Mouse (Mus musculus): ENCODE measurements around the gene Map3k3. TPM values are rescaled to one million over a fixed set of nuclear protein-coding genes. Genes with fewer than 3 reads are reported as not detected.
A peak's percentile ranks its signal among the peaks of the same experiment; 100 is the strongest.

Gene Map3k3
- total RNA-seq, 1 experiment from 2014 or later, result 105 TPM

- ATAC-seq (replicated peaks; ENCODE audit: insufficient number of reproducible peaks, low FRiP score, low TSS enrichment, poor library complexity, severe bottlenecking), result no peak
Measured at GRCm38 (mm10) chr11:106154770-106155169, 70.4 kb downstream of the Map3k3 start.

DNA sequence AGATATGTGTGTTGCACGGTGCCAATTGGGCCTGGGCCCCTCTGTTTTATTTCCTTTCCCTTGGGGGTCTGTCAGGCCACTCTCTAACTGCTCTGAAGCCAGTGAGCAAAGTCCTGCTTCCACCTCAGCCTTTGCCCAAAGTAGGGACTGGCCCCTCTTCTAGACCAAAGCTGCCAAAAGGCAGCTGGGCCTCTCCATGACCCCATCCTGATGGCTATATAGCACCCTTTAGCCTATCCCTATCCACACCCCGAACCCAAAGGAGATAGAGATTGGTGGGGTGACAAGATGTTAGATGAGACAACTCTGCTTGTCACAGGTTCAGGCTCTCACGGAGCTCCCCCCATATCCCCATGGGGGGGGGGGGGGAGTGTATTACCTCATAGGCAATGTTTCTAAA, 71.3 kb downstream of the Map3k3 start:
- ATAC-seq (replicated peaks; ENCODE audit: insufficient number of reproducible peaks, low FRiP score, low TSS enrichment, poor library complexity, severe bottlenecking), result no peak

GRCm38 (mm10) chr11:106156257-106156656, 71.8 kb downstream of the Map3k3 start:
- ATAC-seq (replicated peaks; ENCODE audit: insufficient number of reproducible peaks, low FRiP score, low TSS enrichment, poor library complexity, severe bottlenecking), result no peak

DNA sequence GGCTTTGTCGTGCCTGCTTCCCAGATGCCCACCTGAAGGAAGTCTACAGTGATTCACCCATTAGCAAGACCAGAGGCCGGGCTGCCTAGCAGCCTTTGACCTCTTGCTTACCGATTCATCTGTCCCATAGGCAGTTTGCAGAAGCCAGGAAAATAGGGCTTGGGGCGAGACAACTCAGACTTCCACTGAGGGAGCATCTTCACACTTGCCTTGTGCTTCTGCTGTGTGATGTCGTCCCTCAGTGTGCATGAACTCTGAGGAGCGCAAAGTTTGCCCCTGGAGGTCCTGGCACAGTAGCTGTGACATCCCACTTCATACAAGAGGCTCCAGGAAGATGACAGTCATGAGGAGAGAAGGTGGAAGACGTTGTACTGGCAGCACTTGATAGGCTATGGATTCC, 72.7 kb downstream of the Map3k3 start:
- ATAC-seq (replicated peaks; ENCODE audit: insufficient number of reproducible peaks, low FRiP score, low TSS enrichment, poor library complexity, severe bottlenecking), result no peak

DNA sequence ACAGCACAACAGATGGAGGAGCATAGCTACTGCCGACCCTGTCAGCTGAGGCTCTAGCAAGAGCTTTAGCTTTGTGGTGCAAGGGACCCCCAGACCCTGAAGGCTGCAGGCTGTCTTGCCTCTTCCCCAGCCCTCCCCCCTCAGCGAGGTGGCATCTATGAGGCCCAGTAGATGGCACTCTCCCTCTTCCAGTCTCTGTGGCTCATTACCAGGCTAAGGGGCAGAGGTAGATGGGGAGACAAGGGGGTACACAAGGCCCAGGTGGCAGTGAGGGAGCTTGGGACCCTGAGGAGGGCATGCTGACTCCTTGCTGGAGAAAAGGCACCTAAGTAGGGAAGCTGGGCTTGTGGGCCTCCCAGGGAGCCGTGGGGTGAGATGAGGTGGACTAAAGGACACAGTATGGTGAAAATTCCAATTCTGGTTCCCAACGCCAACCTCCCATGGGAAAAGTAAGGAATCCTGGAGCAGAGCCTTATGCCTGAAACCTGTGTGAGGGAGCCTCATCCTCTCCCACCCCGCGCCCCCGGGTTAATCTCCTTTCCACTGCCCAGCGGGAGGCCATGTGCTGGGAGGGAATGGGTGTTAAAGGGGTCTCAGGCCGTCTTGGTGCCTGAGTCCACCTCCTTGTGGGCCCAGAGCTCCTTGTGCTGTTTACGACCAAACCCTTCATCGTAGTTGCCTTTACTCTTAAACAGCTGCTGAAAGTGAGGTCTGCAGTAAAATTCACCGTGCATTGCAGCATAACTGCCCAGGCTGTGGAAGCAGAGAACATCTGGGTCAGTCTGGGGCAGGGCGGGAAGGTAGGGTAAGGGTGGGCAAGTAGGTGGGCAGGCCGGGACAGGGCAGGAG, 73.9 kb downstream of the Map3k3 start:
- no peak; the same call in 1 of the 2 replicates for ATAC-seq (replicated peaks; ENCODE audit: insufficient number of reproducible peaks, low FRiP score, low TSS enrichment, poor library complexity, severe bottlenecking)

- 0 out of 2 replicates have a peak, but pooled peaks have one; percentile 0 for ATAC-seq (replicated peaks; ENCODE audit: insufficient number of reproducible peaks, low FRiP score, low TSS enrichment, poor library complexity, severe bottlenecking)
Measured at GRCm38 (mm10) chr11:106158930-106159215, 74.5 kb downstream of the Map3k3 start.

DNA sequence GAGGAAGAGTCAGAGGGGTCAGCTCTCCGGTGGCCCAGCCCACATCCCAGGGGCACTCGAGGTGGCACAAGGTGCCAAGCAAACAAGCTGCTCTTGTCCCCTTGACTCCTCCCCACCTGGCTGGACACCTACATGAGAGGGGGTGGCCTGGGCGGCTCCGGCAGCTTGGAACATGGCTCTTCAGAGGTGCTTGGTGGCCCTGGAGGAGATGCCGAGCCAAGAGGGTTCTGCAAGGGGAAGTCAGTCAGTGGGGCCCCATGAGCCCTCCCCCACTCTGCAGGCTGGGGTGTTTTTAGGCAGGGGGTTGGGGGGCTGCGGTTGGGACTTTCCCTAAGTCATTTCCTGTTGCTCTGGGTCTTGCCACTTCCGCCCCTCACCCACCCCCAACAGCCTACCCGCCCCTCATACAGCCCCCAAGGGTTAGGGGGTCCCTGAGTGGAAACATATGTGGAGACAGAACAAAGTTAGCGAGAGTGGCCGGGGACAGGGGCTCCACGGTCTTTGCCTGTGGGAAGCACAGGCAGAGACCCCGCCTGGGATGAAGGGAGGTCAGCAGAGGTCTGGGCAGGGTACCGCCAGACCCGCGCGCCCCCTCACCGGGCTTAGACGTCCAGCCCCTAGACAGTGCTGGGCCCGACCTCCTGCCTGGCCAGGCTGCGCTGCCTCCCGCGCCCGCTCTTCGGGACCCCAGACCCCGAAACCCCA, 75.0 kb downstream of the Map3k3 start:
- peak; percentile 59 for ATAC-seq (replicated peaks; ENCODE audit: insufficient number of reproducible peaks, low FRiP score, low TSS enrichment, poor library complexity, severe bottlenecking)

DNA sequence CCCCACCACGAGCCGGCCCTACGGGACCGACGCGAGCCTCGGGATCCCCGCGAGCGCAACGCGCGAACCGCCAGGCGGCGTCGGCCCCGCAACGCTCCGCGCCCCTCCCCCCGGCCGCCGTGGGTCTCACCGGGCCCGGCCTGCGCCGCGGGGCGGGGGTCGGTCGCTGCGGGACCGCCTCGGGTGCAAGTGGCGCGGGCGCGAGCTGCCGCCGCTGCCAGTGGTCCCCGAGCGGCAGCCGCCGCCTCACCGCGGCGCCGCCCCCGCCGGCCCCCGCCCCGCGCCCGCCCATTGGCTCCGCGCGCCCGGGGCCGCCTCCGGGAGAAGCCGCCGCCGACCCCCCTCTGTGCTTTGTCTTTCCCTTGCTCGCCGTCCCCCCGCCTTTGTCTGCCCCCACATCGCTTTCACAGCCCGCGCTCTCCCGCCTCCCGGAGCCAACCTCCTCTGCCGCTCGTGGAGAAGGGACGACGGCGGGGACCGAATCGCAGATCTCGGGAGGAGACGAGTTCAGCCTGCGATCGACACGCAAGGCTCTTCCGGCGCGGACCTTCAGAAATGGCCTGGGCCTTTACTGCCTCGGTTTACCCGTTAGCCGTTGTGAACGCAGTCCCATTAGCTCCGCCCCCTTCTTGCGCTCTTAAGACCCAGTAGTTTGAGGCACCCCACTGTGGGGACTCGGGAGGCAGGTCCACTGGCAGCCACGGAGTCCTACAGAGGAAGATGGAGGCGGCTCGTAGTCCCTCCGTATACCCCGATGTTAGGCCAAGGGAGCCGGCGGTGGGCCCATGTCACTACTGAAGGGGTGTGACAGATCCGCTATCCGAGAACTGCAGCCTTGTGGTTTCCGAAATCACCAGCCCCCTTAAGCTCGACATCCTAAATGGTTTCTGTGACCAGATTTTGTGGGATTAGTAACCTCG, 75.8 kb downstream of the Map3k3 start:
- peak; percentile 9 for ATAC-seq (replicated peaks; ENCODE audit: insufficient number of reproducible peaks, low FRiP score, low TSS enrichment, poor library complexity, severe bottlenecking)

DNA sequence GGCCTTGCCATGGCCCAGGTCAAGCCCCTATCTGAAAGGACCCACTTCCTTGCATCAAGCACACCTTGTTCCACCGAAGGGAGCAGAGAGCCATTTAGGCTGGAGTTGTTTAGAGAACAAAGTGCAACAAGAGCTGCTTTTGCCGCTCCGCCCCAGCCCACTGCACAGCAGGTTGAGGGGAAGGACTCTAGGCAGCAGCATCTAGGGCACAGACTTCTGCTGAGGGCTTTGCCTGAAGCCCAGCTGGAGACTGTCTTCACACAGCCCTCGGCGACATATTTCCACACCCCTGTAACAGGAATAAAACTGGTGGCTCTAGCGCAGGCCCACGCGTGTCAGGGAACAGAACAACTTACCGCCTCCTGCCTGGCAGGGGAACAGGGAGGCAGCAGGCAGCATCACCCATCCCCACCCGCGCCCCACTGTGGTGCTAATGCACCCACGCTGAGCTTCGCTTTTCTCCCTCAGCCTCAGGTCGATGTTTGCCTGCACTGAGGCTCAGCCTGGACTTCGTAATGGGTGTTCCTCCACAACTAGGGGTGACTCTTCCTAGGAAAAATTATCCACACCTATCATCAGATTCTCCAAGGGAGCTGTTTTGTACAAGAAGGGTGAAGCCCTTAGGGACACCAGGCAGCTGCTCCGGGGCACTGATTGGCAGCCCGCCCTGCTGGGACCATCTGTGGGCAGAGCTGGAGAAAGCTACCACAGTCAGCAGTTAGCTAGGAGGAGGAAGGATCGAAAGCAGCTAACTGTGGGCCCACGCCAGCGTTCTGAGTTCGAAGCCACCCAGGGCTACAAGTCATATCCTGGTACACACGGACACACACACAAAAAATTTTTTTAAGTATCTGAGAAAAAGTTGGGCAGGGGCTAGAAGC, 76.7 kb downstream of the Map3k3 start, which contains the start of the genes Gm10840 and Limd2:
TSS of gene Gm10840 (plus strand) at position 10 of the 881 bp plus-strand sequence.
TSS of gene Limd2 (minus strand) at position 20 of the 881 bp plus-strand sequence.
- 0 out of 2 replicates have a peak, but pooled peaks have one; percentile 2 for ATAC-seq (replicated peaks; ENCODE audit: insufficient number of reproducible peaks, low FRiP score, low TSS enrichment, poor library complexity, severe bottlenecking)

DNA sequence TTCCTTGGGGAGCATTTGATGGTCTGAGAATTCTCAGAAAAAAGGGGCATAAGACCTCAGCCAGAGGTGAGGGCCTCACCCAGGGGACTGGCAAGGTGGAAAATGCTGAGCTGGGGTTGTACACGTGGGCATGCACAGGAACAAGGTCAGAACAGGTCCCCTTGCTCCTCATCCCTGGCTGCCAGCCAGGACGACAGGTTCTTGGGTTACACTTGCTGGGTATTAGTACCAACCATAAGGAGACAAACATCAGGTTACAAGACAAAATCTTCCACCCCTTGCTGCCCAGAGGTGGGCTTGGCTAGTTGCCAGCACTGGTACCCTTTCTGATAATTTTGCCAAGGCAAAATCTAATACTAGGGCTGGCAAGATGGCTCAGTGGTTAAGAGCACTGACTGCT, 77.8 kb downstream of the Map3k3 start:
- ATAC-seq (replicated peaks; ENCODE audit: insufficient number of reproducible peaks, low FRiP score, low TSS enrichment, poor library complexity, severe bottlenecking), result no peak

- no peak for ATAC-seq (replicated peaks; ENCODE audit: insufficient number of reproducible peaks, low FRiP score, low TSS enrichment, poor library complexity, severe bottlenecking)
Measured at GRCm38 (mm10) chr11:106163546-106163945, 79.1 kb downstream of the Map3k3 start.

DNA sequence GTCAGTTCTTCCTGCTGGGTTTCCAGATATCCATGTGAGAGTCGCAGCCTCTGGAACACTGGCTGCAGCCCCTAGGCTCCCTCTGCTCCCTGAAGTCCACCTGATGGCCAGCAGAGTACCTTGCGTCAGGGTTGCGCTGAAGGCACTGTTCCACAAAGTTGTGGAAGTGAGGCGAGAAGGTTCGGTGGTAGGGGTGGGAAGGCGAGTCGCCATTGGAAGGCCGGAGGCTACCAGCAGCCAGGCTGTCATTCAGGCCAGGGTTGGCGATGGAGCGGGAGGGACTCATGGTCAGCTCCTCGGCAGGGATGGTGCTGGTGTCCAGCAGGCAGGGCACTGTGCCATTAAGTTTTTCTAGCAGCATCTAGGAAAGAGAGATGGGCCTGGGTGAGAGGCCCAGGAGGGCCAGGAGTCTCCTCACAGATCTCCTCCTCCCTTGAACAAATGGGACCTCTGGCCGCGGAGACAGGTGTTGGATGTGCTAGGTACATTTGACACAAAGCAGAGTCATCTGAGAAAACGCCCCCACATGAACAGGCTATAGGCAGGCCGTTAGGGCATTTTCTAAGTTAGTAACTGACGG, 80.3 kb downstream of the Map3k3 start:
- no peak for ATAC-seq (replicated peaks; ENCODE audit: insufficient number of reproducible peaks, low FRiP score, low TSS enrichment, poor library complexity, severe bottlenecking)

GRCm38 (mm10) chr11:106167435-106167834, 83.0 kb downstream of the Map3k3 start:
- ATAC-seq (replicated peaks; ENCODE audit: insufficient number of reproducible peaks, low FRiP score, low TSS enrichment, poor library complexity, severe bottlenecking), result peak; percentile 85

DNA sequence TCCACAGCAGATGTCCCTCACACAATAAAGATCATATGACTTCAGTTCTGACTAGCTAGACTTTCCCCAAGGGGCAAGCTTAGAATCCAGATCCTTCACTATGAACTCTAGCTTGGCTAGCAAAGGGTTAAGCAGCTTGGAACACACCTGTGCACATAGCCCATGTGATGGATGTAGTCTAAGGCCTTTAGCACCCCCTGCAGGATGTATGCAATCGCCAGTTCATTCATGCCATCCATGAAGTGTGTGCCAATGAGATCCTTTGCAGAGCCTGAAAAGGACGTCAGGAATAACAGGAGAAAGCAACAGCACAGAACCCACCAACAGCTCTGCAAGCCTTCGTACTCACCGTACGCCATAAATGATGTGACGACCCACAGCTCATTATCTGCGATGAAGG, 86.4 kb downstream of the Map3k3 start:
- ATAC-seq (replicated peaks; ENCODE audit: insufficient number of reproducible peaks, low FRiP score, low TSS enrichment, poor library complexity, severe bottlenecking), result no peak

GRCm38 (mm10) chr11:106173228-106173627, 88.8 kb downstream of the Map3k3 start:
- 0 out of 2 replicates have a peak, but pooled peaks have one; percentile 40 for ATAC-seq (replicated peaks; ENCODE audit: insufficient number of reproducible peaks, low FRiP score, low TSS enrichment, poor library complexity, severe bottlenecking)

DNA sequence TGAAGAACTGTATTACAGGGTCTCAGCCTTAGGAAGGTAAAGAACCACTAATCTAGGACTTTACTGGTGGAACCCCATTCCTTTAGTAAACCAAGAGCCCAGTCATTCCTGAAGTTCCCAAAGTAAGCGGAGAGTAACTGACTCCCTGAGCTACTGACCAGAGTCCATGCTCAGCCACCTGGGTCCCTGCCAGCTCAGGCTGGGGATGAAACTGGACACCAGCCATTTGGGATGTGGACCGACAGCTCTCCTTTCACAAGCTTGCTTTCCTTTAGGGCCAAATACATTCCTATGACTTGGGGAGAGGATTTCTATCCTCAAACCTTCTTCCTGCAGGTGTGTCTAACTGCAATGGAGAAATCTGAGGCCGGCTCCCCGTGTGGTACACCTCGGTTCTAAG, 90.0 kb downstream of the Map3k3 start:
- no peak for ATAC-seq (replicated peaks; ENCODE audit: insufficient number of reproducible peaks, low FRiP score, low TSS enrichment, poor library complexity, severe bottlenecking)

DNA sequence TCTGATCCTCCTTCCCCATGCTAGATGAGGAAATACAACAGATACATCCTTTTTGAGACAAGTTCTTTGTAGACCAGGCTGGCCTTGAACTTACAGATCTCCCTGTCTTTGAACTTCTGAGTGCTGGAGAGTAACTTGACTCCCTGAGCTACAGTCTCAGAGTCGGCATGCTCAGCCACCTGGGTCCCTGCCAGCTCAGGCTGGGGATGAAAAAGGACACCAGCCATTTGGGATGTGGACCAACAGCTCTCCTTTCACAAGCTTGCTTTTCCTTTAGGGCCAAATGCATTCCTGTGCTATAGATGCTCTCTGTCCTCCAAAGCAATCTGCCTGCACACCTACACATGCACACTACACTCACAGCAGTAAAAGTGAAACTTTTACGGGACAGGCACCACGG, 90.7 kb downstream of the Map3k3 start:
- ATAC-seq (replicated peaks; ENCODE audit: insufficient number of reproducible peaks, low FRiP score, low TSS enrichment, poor library complexity, severe bottlenecking), result no peak

DNA sequence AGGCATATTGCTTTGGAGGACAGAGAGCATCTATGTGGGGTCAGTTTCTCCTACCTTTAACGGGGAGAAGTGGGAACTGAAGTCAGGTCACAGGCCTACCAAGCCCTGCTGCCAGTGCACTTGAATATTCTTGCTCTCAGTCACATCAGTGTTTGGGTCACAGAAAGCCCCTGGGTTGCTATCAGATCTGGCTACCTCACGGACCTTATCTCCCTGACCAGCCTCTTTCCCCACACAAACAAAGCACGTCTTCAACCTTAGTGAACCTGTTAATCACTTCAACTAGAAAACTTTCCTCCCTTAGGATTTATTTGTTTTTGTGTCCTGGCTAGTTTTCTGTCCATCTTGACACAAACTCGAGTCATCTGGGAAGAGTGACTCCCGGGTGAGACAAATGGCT, 92.0 kb downstream of the Map3k3 start:
- no peak for ATAC-seq (replicated peaks; ENCODE audit: insufficient number of reproducible peaks, low FRiP score, low TSS enrichment, poor library complexity, severe bottlenecking)

All from monocyte, adult 5-6 weeks (primary cell).